Mouse (Mus musculus): Measurements from ENCODE around the gene Sqor.

Gene Sqor

GRCm38 (mm10) chr2:122765071-122765793, at the start of gene Sqor:
Gene Sqor, plus strand, starts transcription at chr2:122765237.
- DNase-seq = peak; percentile 33 to 60

GRCm38 (mm10) chr2:122716301-122716842, 48.7 kb upstream of the Sqor start:
- DNase-seq = no peak

GRCm38 (mm10) chr2:122719232-122719631, 45.8 kb upstream of the Sqor start:
- no peak for DNase-seq

- no peak for DNase-seq
Measured at GRCm38 (mm10) chr2:122720564-122720963, 44.5 kb upstream of the Sqor start.

GRCm38 (mm10) chr2:122725604-122726003, 39.4 kb upstream of the Sqor start:
- DNase-seq = peak in 1 of 2 experiments; percentile 36

GRCm38 (mm10) chr2:122731456-122731855, 33.6 kb upstream of the Sqor start:
- no peak for DNase-seq

- peak; percentile 94 for DNase-seq
Measured at GRCm38 (mm10) chr2:122737894-122738830, 26.9 kb upstream of the Sqor start, which contains the start of gene Bloc1s6. Gene Bloc1s6, plus strand, starts transcription at chr2:122738503.

GRCm38 (mm10) chr2:122739023-122739422, 26.0 kb upstream of the Sqor start:
- DNase-seq = no peak

GRCm38 (mm10) chr2:122746461-122746860, 18.6 kb upstream of the Sqor start:
- no peak for DNase-seq

- DNase-seq = peak; percentile 73 to 82
Measured at GRCm38 (mm10) chr2:122753739-122754343, 11.2 kb upstream of the Sqor start.

- peak; percentile 43 to 72 for DNase-seq
Measured at GRCm38 (mm10) chr2:122759791-122760190, 5.2 kb upstream of the Sqor start.

- no peak for DNase-seq
Measured at GRCm38 (mm10) chr2:122762991-122763390, 2.0 kb upstream of the Sqor start.

- DNase-seq = no peak
Measured at GRCm38 (mm10) chr2:122764526-122764925, 511 bp upstream of the Sqor start.

GRCm38 (mm10) chr2:122765794-122766145, 733 bp downstream of the Sqor start:
- no peak for DNase-seq

GRCm38 (mm10) chr2:122771002-122771401, 6.0 kb downstream of the Sqor start:
- DNase-seq = no peak

- no peak for DNase-seq
Measured at GRCm38 (mm10) chr2:122772899-122773298, 7.9 kb downstream of the Sqor start.

- no peak for DNase-seq
Measured at GRCm38 (mm10) chr2:122775491-122775890, 10.5 kb downstream of the Sqor start.

GRCm38 (mm10) chr2:122776823-122777222, 11.8 kb downstream of the Sqor start:
- no peak for DNase-seq

GRCm38 (mm10) chr2:122779967-122780366, 14.9 kb downstream of the Sqor start:
- DNase-seq = no peak

GRCm38 (mm10) chr2:122780447-122780846, 15.4 kb downstream of the Sqor start:
- no peak for DNase-seq

GRCm38 (mm10) chr2:122781590-122782356, 16.7 kb downstream of the Sqor start:
- DNase-seq = no peak

- DNase-seq = no peak
Measured at GRCm38 (mm10) chr2:122783730-122784129, 18.7 kb downstream of the Sqor start.

All from cerebellum, postnatal 25 days (tissue).